Mouse (Mus musculus) liver, embryonic 14.5 days (tissue): ENCODE measurements at regions not wholly inside any gene's neighbourhood (a gene's known extent, or its start where the extent isn't known, plus 50 kb on each side); places are given as distances from the start of the nearest gene placed in this dataset.

Experiments
- ATAC-seq: fragments of 200-750 bp; cut with Nextera tagmentation; 2 replicates; pipeline ENCODE4 v1.8.0; 2017; ENCODE audit warnings: moderate number of reproducible peaks, mild to moderate bottlenecking, moderate library complexity; ENCODE audit not compliant: insufficient read depth
- DNase-seq, 3 experiments: peaks; one replicate each; pipeline ENCODE4 v3.0.0-alpha.2; 2012 to 2013; ENCODE audit warnings: low read depth in 3 of 3, low spot score in 3 of 3
- H3K27ac ChIP-seq: fragments of 300-500 bp; sonication (generic); 2 replicates; pipeline ENCODE4 v1.5.1; 2014; ENCODE audit warnings: moderate library complexity, mild to moderate bottlenecking, control low read depth, inconsistent platforms
- H3K27me3 ChIP-seq: fragments of 300-500 bp; sonication (generic); 2 replicates; pipeline ENCODE4 v1.6.1; 2014; ENCODE audit warnings: mild to moderate bottlenecking, low read length, moderate library complexity; ENCODE audit not compliant: control insufficient read depth, insufficient read depth
- H3K36me3 ChIP-seq: fragments of 300-500 bp; sonication (generic); replicated peaks from 2 replicates; pipeline ENCODE4 v1.6.1; 2014; ENCODE audit warnings: low read depth; ENCODE audit not compliant: control insufficient read depth, insufficient read depth
- H3K4me1 ChIP-seq, 2 experiments: fragments of 200-500 bp in 1 of 2; fragments of 300-500 bp in 1 of 2; sonication (generic) in 1 of 2; replicated peaks; 2 replicates each; pipeline ENCODE4 v1.6.1; 2012 to 2014; ENCODE audit warnings: antibody characterized with exemption in 1 of 2, inconsistent platforms in 1 of 2, low read length in 1 of 2; ENCODE audit not compliant: control insufficient read depth in 2 of 2, insufficient read depth in 2 of 2
- H3K4me2 ChIP-seq: fragments of 300-500 bp; sonication (generic); 2 replicates; pipeline ENCODE4 v1.6.1; 2014; ENCODE audit warnings: low read depth, mild to moderate bottlenecking, control low read depth, moderate library complexity
- H3K4me3 ChIP-seq, 2 experiments: fragments of 200-500 bp in 1 of 2; fragments of 300-500 bp in 1 of 2; sonication (generic) in 1 of 2; 2 replicates each; pipeline ENCODE4 v1.5.1; 2012 to 2014; ENCODE audit warnings: low read depth in 2 of 2, low read length in 2 of 2, mild to moderate bottlenecking in 2 of 2, control low read depth in 1 of 2, inconsistent platforms in 1 of 2, moderate library complexity in 1 of 2; ENCODE audit not compliant: insufficient read depth in 1 of 2
- H3K9ac ChIP-seq: fragments of 300-500 bp; sonication (generic); replicated peaks from 2 replicates; pipeline ENCODE4 v1.6.1; 2014; ENCODE audit warnings: mild to moderate bottlenecking, control low read depth, moderate library complexity
- H3K9me3 ChIP-seq: fragments of 300-500 bp; sonication (generic); 2 replicates; pipeline ENCODE4 v1.6.1; 2016; ENCODE audit warnings: low read length, mixed read lengths; ENCODE audit not compliant: control insufficient read depth
- CTCF ChIP-seq: IDR thresholded peaks from 2 replicates; pipeline ENCODE4 v1.5.1; 2016; ENCODE audit warnings: antibody characterized with exemption, low read depth, control low read depth
- EP300 ChIP-seq: IDR thresholded peaks from 2 replicates; pipeline ENCODE4 v1.6.1; 2016; ENCODE audit warnings: antibody characterized with exemption, low read depth
- WGBS: fragments of 180-500 bp; shearing (Covaris S2); extraction: QIAGEN DNeasy Blood & Tissue Kit; methylation state at CpG from one replicate; pipeline ENCODE4 v1.1.7; 2014; ENCODE audit not compliant: insufficient replicate concordance; 5-methylcytosine and 5-hydroxymethylcytosine counted together

- ATAC-seq (no peak), DNase-seq (no peak)
- TF ChIP-seq CTCF (no peak), EP300 (no peak)
- Histone ChIP-seq H3K27me3 (no peaks in the 10 kb centered on the region), H3K4me2 (no peak overlapping the region), H3K4me3 (no peak overlapping the region), H3K27ac (no peak overlapping the region), H3K9me3 (no peaks in the 10 kb centered on the region), H3K4me1 (no peaks in the 10 kb centered on the region), H3K36me3 (no peaks in the 10 kb centered on the region), H3K9ac (no peak overlapping the region)
- WGBS = 70% methylated on average over 15 of the region's 15 CpGs
These were observed 60.4 kb downstream of the Aipl1 start for GRCm38 (mm10) chr11:71976724-71977481.

- no peak for ATAC-seq
- TF ChIP-seq EP300 (no peak), CTCF (no peak)
- Histone ChIP-seq H3K9ac (no peak overlapping the region), H3K4me3 (no peak overlapping the region), H3K9me3 (no peaks in the 10 kb centered on the region), H3K27ac (no peak overlapping the region), H3K4me1 (no peaks in the 10 kb centered on the region), H3K36me3 (no peaks in the 10 kb centered on the region), H3K4me2 (no peak overlapping the region), H3K27me3 (no peaks in the 10 kb centered on the region)
- no peak for DNase-seq
- WGBS = 47% methylated on average over 5 of the region's 5 CpGs
These were observed 66.0 kb downstream of the Aipl1 start for GRCm38 (mm10) chr11:71971351-71971750.

- no peaks in the 10 kb centered on the region for H3K4me1 ChIP-seq
- ATAC-seq (no peak), DNase-seq (no peak)
- no peak overlapping the region for H3K4me2 ChIP-seq
- no peak overlapping the region for H3K4me3 ChIP-seq
- no peaks in the 10 kb centered on the region for H3K9me3 ChIP-seq
- no peak overlapping the region for H3K27ac ChIP-seq
- no peaks in the 10 kb centered on the region for H3K36me3 ChIP-seq
- TF ChIP-seq CTCF = no peak
- H3K27me3 ChIP-seq = no peaks in the 10 kb centered on the region
- WGBS = 65% methylated on average over 3 of the region's 3 CpGs
- H3K9ac ChIP-seq = no peak overlapping the region
These were observed 75.0 kb downstream of the Aipl1 start for GRCm38 (mm10) chr11:71962306-71962705.

- no peak overlapping the region for H3K4me2 ChIP-seq
- 51% methylated on average over 2 of the region's 2 CpGs for WGBS
- no peak overlapping the region for H3K4me3 ChIP-seq
- TF ChIP-seq EP300 = no peak
- TF ChIP-seq CTCF = no peak
- ATAC-seq (no peak), DNase-seq (no peak)
- no peaks in the 10 kb centered on the region for H3K36me3 ChIP-seq
- no peaks in the 10 kb centered on the region for H3K9me3 ChIP-seq
- no peak overlapping the region for H3K27ac ChIP-seq
- no peak overlapping the region for H3K9ac ChIP-seq
- no peaks in the 10 kb centered on the region for H3K27me3 ChIP-seq
- H3K4me1 ChIP-seq = no peaks in the 10 kb centered on the region
These were observed 84.8 kb downstream of the Aipl1 start for GRCm38 (mm10) chr11:71952533-71952932.

- H3K27me3 ChIP-seq = no peaks in the 10 kb centered on the region
- H3K9ac ChIP-seq = no peak overlapping the region
- H3K4me2 ChIP-seq = no peak overlapping the region
- 70% methylated on average over 5 of the region's 5 CpGs for WGBS
- ATAC-seq (no peak), DNase-seq (no peak)
- no peak for TF ChIP-seq EP300
- no peak for TF ChIP-seq CTCF
- H3K36me3 ChIP-seq = no peaks in the 10 kb centered on the region
- no peak overlapping the region for H3K27ac ChIP-seq
- no peaks in the 10 kb centered on the region for H3K9me3 ChIP-seq
- no peak overlapping the region for H3K4me3 ChIP-seq
- H3K4me1 ChIP-seq = no peaks in the 10 kb centered on the region
These were observed 90.1 kb downstream of the Aipl1 start for GRCm38 (mm10) chr11:71947161-71947560.

GRCm38 (mm10) chr11:71945098-71945413 lies 92.3 kb downstream of the Aipl1 start:
- Histone ChIP-seq H3K27ac (no peak overlapping the region), H3K9me3 (no peaks in the 10 kb centered on the region), H3K4me2 (no peak overlapping the region), H3K9ac (no peak overlapping the region), H3K4me1 (no peaks in the 10 kb centered on the region), H3K36me3 (no peaks in the 10 kb centered on the region), H3K27me3 (no peaks in the 10 kb centered on the region), H3K4me3 (no peak overlapping the region)
- DNase-seq (no peak), ATAC-seq (no peak)
- TF ChIP-seq CTCF = no peak
- TF ChIP-seq EP300 = no peak
